Mouse (Mus musculus) intestine, embryonic 14.5 days (tissue): Measurements from ENCODE around the gene Zfp286. TPM values are rescaled to one million over a fixed set of nuclear protein-coding genes. Genes with fewer than 3 reads are reported as not detected.
"Not testable (repeated sequence)": the region's sequence is repeated elsewhere in the genome, so short reads cannot be mapped to it uniquely, and the experiment has no call there.

ENCODE experiments used
- ATAC-seq: fragments of 200-750 bp; cut with Nextera tagmentation; replicated peaks from 2 replicates; pipeline ENCODE4 v1.8.0; 2017; ENCODE audit warnings: low read depth, moderate number of reproducible peaks, moderate TSS enrichment, moderate library complexity; ENCODE audit not compliant: low FRiP score, low TSS enrichment
- DNase-seq: peaks from one replicate; pipeline ENCODE4 v3.0.0-alpha.2; 2018; ENCODE audit warnings: low spot score
- H3K27ac ChIP-seq: fragments of 300-500 bp; sonication (generic); 2 replicates; pipeline ENCODE4 v1.5.1; 2014; ENCODE audit warnings: low read depth, mild to moderate bottlenecking, control low read depth
- H3K27me3 ChIP-seq: fragments of 300-500 bp; sonication (generic); replicated peaks from 2 replicates; pipeline ENCODE4 v1.6.1; 2014; ENCODE audit warnings: low read length, control low read depth; ENCODE audit not compliant: control insufficient read depth, insufficient read depth
- H3K36me3 ChIP-seq: fragments of 300-500 bp; sonication (generic); 2 replicates; pipeline ENCODE4 v1.6.1; 2014; ENCODE audit warnings: low read length, control low read depth; ENCODE audit not compliant: control insufficient read depth, insufficient read depth
- H3K4me1 ChIP-seq: fragments of 300-500 bp; sonication (generic); replicated peaks from 2 replicates; pipeline ENCODE4 v1.6.1; 2014; ENCODE audit warnings: low read length, control low read depth, mixed read lengths; ENCODE audit not compliant: control insufficient read depth, insufficient read depth
- H3K4me2 ChIP-seq: fragments of 300-500 bp; sonication (generic); 2 replicates; pipeline ENCODE4 v1.6.1; 2014; ENCODE audit warnings: low read length
- H3K4me3 ChIP-seq: fragments of 300-500 bp; sonication (generic); 2 replicates; pipeline ENCODE4 v1.5.1; 2014; ENCODE audit warnings: low read depth, low read length, control low read depth, mixed read lengths
- H3K9ac ChIP-seq: fragments of 300-500 bp; sonication (generic); 2 replicates; pipeline ENCODE4 v1.6.1; 2014; ENCODE audit warnings: mild to moderate bottlenecking, low read length
- H3K9me3 ChIP-seq: fragments of 300-500 bp; sonication (generic); 2 replicates; pipeline ENCODE4 v1.6.1; 2016; ENCODE audit warnings: low read length, control low read depth; ENCODE audit not compliant: control insufficient read depth
- WGBS: fragments of 180-500 bp; shearing (Covaris S2); extraction: QIAGEN DNeasy Blood & Tissue Kit; methylation state at CpG from one replicate; pipeline ENCODE4 v1.1.7; 2014; 5-methylcytosine and 5-hydroxymethylcytosine counted together
- polyA plus RNA-seq: library from polyadenylated mRNA; unstranded; fragments of >200 nt; fragmentation: Nextera tagmentation; extraction: Ambion mirVana; gene quantifications from 2 replicates; pipeline ENCODE4 v1.2.1, GENCODE M21; 2014

Zfp286 gene
- polyA plus RNA-seq, 1 experiment from 2014 or later, result 20.3 TPM

DNA sequence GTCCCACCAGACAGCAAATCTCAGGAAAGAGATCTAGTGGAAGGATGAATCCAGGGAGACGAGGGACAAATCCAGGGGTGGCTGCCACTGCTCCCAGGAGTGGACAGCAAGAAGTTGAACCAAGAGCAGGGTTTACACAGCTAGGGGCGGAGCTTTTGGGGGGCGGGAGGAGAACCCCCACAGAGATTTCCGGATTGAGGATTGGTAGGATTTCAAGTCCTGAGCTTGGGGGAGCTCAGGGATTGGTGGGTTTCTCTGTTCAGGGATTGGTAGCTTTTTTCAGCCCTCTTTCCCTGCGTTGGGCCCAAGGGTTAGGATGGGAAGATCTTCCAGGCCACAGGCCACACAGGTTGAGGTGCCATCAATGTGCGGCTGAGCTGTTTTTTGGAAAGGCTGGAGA, 31.4 kb downstream of the Zfp286 start:
- no peak overlapping the region for H3K4me3 ChIP-seq

DNA sequence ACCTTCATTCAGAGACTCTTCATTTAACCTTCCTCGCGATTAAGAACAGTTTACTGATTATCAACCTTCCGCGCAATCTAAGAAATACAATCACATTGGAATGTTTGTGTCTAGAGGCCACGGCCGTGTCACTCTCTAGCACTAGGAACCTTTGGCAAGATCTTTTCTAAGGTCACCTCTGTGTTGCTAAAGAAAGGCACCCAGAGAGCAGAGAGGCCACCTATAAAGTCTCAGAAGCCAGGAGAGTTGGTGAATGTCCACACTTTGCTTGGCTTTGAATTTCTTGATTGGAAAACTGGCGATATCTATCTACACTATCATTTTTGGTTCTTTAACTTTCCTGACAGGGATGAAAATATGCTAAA, 32.1 kb downstream of the Zfp286 start:
- Histone ChIP-seq H3K4me1 (no peaks in the 10 kb centered on the region), H3K9ac (no peak overlapping the region), H3K4me3 (peak overlapping the region; percentile 25), H3K27ac (no peak overlapping the region), H3K9me3 (no peaks in the 10 kb centered on the region), H3K36me3 (no peaks in the 10 kb centered on the region), H3K4me2 (peak overlapping the region; percentile 55), H3K27me3 (no peaks in the 10 kb centered on the region)
- 0 out of 2 replicates have a peak, but pooled peaks have one; percentile 10 for ATAC-seq
- no peak for DNase-seq
- 8% methylated on average over 7 of the region's 7 CpGs for WGBS

More for the DNA sequence above, 31.4 kb downstream of the Zfp286 start:
- 83% methylated on average over 6 of the region's 6 CpGs for WGBS
- DNase-seq (no peak), ATAC-seq (no peak)
- no peaks in the 10 kb centered on the region for H3K9me3 ChIP-seq
- H3K27ac ChIP-seq, result no peak overlapping the region
- H3K9ac ChIP-seq, result no peak overlapping the region
- no peaks in the 10 kb centered on the region for H3K36me3 ChIP-seq
- no peaks in the 10 kb centered on the region for H3K27me3 ChIP-seq
- no peaks in the 10 kb centered on the region for H3K4me1 ChIP-seq
- no peak overlapping the region for H3K4me2 ChIP-seq

DNA sequence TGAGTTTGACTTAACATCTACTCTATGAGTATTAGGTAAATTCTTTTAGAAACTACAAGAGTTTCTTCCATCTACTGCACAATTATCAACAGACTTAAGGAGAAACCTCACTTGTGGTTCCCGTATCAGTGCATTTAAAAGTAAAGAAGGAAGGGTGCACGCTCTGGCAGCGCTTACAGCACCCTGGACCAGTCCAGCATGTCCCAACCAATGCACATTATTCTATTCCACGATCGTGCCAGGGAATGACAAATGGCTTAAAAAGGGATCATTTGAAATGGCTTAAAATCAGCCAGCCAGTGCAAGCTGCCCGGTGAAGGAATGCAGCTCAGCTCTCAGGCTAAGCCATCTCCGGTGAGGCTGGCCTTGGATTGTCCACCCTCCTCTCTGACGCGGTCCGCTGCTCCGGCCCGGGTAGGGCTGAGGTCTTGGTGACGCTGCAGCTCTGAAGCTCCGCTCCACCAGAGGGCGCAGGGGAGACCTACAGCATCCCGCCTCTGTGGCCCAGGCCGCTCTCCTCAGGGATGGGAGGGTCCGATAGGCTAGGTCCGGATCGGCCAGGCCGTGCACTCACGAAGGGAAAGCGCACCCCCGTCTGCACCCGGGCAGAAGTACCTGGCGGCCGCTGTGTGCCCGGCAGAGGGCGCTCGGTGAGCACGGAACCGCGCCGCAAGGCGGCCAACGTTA, 32.7 kb downstream of the Zfp286 start:
- no peaks in the 10 kb centered on the region for H3K27me3 ChIP-seq
- WGBS, result 8% methylated on average over 36 of the region's 36 CpGs
- no peak overlapping the region for H3K9ac ChIP-seq
- peak overlapping the region; percentile 25 for H3K4me3 ChIP-seq
- peak; percentile 96 for DNase-seq
- no peak overlapping the region for H3K27ac ChIP-seq
- peak; percentile 98 for ATAC-seq
- H3K9me3 ChIP-seq, result no peaks in the 10 kb centered on the region
- peak overlapping the region; percentile 55 for H3K4me2 ChIP-seq
- no peaks in the 10 kb centered on the region for H3K4me1 ChIP-seq
- no peaks in the 10 kb centered on the region for H3K36me3 ChIP-seq

DNA sequence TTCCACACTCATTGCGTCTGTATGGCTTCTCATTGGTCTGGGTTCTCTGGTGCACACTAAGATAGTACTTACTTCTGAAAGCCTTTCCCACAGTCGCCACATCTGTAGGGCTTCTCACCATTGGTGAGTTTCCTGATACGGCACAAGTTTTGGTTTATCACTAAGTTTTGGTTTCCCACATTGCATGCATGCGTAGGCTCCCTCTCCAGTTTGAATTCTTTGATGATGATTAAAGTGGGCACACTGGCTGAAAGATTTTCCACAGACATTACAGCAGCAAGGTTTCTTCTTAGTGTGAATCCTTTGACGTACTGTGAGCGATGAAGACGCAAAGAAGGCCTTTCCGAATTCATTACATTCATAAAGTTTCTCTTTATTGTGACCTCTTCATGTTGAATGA, 36.5 kb downstream of the Zfp286 start, which contains the start of gene Gm10428:
Gene Gm10428, plus strand, starts transcription at position 321 of the 400 bp plus-strand sequence.
- no peak for ATAC-seq
- Histone ChIP-seq H3K9me3 (no peaks in the 10 kb centered on the region), H3K4me3 (no peak within 1 kb of the TSS), H3K27me3 (peaks cover 3% of the 10 kb centered on the region; the same call in 1 of the 2 replicates), H3K27ac (no peak within 1 kb of the TSS), H3K9ac (no peak within 1 kb of the TSS), H3K4me2 (no peak within 1 kb of the TSS), H3K4me1 (no peaks in the 10 kb centered on the region), H3K36me3 (no peaks in the 10 kb centered on the region)
- no peak for DNase-seq
- 86% methylated on average over 8 of the region's 8 CpGs for WGBS

DNA sequence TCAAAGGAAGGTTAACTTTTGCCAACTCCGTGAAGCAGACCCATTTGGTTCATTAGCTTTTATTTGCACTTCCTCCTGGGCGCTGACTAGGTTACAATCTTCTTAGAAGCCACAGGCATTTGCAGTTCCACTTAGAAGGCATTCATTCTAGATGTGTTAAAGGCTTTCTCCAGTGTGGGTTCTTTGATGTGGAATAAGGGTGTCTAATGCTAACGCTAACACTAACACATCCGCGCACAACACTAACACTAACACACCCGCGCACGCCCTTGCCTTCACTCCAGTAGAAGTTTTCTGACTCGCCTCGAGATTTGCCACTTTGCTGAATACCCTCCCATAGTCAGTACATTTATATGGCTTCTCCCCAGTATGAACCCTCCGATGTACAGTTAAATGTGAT, 37.1 kb downstream of the Zfp286 start:
- no peak overlapping the region for H3K27ac ChIP-seq
- ATAC-seq, result no peak
- H3K36me3 ChIP-seq, result no peaks in the 10 kb centered on the region
- H3K4me1 ChIP-seq, result no peaks in the 10 kb centered on the region
- H3K4me3 ChIP-seq, result no peak overlapping the region
- H3K9me3 ChIP-seq, result no peaks in the 10 kb centered on the region
- WGBS, result 54% methylated on average over 11 of the region's 11 CpGs
- DNase-seq, result no peak
- no peak overlapping the region for H3K4me2 ChIP-seq
- no peak overlapping the region for H3K9ac ChIP-seq
- peaks cover 8% of the 10 kb centered on the region for H3K27me3 ChIP-seq

DNA sequence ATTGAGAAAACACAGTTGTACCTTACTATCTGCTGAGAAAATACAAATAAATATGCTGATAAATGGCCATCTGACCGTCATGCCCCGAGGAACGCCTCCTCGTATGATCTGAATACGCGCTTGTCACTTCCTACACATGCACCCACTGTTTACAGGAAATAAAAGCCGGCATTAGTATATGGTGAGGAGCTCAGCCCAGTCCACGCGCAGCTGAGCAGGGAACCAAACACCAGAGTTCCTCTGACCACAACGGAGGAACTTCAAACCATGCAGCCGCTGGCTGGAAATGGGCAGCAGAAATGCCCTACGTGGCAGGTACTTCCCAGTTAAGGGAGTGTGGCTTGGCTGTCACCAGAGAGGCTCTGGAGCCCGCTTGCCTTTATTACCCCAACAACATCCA, 39.8 kb downstream of the Zfp286 start:
- DNase-seq, H3K4me2 ChIP-seq, H3K4me1 ChIP-seq, H3K36me3 ChIP-seq, H3K9me3 ChIP-seq, H3K4me3 ChIP-seq, H3K9ac ChIP-seq, ATAC-seq, H3K27ac ChIP-seq: not testable (repeated sequence)
- peaks cover 23% of the 10 kb centered on the region for H3K27me3 ChIP-seq
- WGBS, result 86% methylated on average over 13 of the region's 13 CpGs

DNA sequence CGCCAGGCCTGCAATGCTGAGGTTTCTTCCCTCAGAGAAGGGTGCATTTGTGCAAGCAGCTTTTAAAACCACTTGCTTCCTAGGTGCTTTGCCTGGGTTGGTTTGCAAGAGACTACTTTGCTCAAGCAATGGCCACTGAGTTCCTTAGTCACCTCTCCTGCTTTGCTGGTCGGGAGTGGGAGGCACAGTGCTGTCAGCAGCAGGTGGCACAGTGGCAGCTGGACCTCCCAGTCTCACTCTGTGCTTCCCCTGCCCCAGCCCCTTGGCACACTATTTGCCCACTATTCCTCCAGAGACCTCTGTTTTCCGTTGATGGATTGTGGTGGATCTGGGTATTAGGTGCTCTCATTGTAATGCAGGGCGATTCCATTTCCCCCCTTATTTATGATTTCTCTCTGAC, 41.2 kb downstream of the Zfp286 start:
- no peak overlapping the region for H3K4me3 ChIP-seq
- H3K27me3 ChIP-seq, result peaks cover 23% of the 10 kb centered on the region
- no peak overlapping the region for H3K27ac ChIP-seq
- no peak overlapping the region for H3K9ac ChIP-seq
- ATAC-seq (no peak), DNase-seq (no peak)
- H3K9me3 ChIP-seq, result no peaks in the 10 kb centered on the region
- H3K36me3 ChIP-seq, result no peaks in the 10 kb centered on the region
- H3K4me1 ChIP-seq, result no peaks in the 10 kb centered on the region
- WGBS, result 73% methylated on average over 4 of the region's 4 CpGs
- no peak overlapping the region for H3K4me2 ChIP-seq

DNA sequence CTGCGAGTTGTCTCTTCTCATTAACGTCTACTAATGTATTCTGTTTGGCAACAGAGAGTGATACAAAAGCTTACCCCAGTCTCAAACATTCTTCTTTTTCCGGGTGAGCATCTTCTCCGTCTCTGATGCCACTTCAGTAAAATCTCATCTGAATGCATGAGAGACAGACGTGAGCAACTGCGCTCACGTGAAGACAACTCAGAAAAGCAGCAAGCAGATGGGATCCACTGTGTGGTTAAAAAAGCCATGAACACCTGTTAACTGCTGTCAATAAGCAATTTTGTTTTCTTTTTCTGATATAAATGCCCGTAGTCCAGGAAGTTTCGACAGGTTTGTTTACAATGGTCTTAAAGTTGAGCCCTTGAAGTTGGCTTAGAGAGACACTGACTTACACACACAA, 42.0 kb downstream of the Zfp286 start:
- no peak for DNase-seq
- Histone ChIP-seq H3K9me3 (no peaks in the 10 kb centered on the region), H3K4me3 (no peak overlapping the region), H3K27ac (no peak overlapping the region), H3K9ac (no peak overlapping the region), H3K36me3 (no peaks in the 10 kb centered on the region), H3K4me2 (no peak overlapping the region), H3K27me3 (peaks cover 23% of the 10 kb centered on the region), H3K4me1 (no peaks in the 10 kb centered on the region)
- ATAC-seq, result no peak
- 60% methylated on average over 9 of the region's 9 CpGs for WGBS

DNA sequence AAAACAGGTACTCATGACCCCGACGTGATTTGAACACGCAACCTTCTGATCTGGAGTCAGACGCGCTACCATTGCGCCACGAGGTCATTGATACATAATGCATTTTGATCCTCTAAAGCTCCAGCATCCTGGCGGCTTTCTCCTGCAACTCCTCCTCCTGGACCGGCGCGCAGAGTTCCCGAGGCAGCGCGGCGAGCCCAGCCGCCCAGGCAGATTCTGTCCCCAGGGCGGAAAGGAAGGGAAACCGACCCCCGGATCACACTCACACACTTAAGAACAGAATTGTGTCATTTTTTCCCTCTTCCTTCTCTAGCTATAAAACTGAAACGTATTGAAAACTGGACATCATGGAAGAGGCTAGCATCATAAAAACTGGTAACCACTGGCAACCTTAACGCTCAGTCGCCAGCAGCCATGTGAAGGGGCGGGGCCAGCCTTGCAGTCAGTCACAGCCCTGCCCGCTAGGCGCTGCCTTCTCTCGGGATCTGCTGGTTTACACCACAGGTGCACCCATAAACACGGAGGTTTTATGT, 43.2 kb downstream of the Zfp286 start:
- Histone ChIP-seq H3K9ac (no peak overlapping the region), H3K4me3 (peak overlapping the region; percentile 25), H3K4me1 (no peaks in the 10 kb centered on the region), H3K27ac (no peak overlapping the region), H3K27me3 (peaks cover 23% of the 10 kb centered on the region), H3K9me3 (no peaks in the 10 kb centered on the region), H3K4me2 (peak overlapping the region; percentile 51), H3K36me3 (no peaks in the 10 kb centered on the region)
- 4% methylated on average over 27 of the region's 27 CpGs for WGBS
- DNase-seq (peak; percentile 79), ATAC-seq (0 out of 2 replicates have a peak, but pooled peaks have one; percentile 78)
